Mouse (Mus musculus) mature B cell (primary cell): Measurements from ENCODE around the gene Pvrig.
"Not testable (repeated sequence)": the region's sequence is repeated elsewhere in the genome, so short reads cannot be mapped to it uniquely, and the experiment has no call there.

Experiments
- in situ Hi-C: fragments of 300-500 bp; cut with MboI; formaldehyde crosslinking; loops from 2 replicates; pipeline ENCODE4 v1.14.3; 2019

The Pvrig gene

DNA sequence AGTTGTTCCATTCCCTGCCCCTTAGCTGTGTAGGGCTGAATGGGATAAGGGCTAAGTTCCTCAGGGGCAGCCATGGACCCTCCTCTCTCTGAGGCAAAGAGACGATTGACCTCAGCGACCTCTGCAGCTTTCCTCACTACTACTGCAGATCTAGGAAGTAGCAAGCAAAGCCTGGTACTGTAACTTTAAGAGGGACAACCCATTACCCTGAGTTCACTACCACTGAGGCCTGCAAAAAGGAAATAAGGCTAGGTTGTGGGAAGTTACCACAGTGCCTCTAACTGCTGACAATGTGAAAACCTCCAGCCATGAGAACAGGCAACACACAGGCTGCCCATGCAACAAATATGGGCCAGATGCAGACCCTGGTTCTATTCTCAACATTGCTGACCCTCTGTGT is at the start of gene Pvrig:
Gene Pvrig (plus strand): TSS at position 301 of the 400 bp plus-strand sequence.
- in situ Hi-C loops: no loop called here

GRCm38 (mm10) chr5:138294158-138294557 is 47.6 kb upstream of the Pvrig start:
- in situ Hi-C loops: no loop called here

GRCm38 (mm10) chr5:138299613-138300012 is 42.1 kb upstream of the Pvrig start:
- in situ Hi-C loops: no loop called here

DNA sequence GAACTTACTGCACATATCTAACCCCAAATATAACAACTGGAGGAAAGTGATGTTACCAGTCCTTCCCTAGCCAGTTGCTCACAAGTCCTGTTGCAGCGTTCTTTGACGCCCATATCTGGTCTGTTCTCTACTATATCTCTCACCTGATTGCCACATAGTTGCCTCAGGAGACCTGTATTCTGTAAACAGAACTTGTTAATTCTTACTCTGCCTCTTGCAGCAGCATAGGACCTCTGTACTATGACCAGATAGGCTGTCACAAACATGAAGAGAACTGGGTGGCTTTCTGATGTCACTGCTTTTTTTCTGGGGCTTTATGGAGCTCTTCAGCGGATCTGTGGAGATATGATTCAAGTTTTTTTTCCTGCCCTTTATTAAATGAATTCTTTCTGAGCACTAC is 29.0 kb upstream of the Pvrig start:
- in situ Hi-C loops: no loop called here

DNA sequence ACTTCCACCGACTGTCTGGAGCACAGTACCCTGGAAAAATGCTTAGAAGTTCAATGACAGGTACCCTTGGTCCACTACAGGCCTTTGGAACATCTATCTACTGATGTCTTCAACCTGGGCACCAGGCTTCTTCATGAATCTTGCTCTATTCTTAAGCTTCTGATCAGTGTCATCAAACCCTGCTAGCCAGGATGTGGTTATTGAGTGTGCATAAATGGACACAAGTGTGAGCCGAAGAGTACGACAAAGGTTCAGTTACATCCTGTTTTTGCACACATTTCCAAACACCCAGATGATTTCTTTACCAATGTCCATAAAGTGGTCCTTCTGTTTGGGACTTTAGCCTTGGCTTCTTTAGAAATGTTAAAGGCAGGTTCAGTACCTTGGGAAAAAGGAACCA is 1.5 kb downstream of the Pvrig start:
- in situ Hi-C loops: no loop called here

DNA sequence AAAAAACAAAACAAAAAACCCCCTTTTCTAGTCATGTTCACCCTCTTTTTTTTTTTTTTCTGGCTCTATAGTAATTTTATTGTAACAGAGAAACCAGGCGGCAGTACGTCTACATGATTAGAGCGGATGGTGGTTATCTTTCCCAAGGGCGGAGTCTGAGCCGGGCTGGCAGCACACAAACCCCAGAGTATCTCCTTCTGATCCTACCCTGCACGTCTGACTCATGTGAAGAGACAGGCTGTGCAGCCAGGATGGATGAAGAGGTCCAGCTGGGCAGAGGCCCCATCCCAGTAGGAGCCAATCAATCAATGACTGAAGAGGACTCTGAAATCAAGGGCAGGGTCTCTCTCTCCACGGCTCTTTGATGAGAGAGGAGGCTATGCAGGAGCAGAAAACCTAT is 21.4 kb downstream of the Pvrig start:
- in situ Hi-C loops: not testable (repeated sequence)

DNA sequence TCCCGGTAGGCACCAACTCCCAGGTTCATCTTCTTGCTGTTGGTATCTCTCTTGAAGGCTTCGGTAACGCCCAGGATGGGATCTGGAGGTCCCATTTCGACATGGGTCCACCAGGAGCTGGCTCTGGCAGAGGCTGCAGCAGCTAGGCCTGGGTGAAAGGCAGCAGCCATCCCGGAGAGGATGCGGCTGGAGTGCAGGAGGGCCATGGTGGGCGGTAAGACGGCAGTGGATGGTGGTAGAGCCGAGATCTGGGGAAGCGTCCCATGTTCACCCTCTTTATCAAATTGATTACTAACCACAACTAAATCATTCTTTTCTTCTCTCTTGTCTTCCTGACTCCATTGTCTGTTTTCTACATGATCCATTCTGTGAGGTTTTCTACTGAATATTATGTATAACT is 23.6 kb downstream of the Pvrig start:
- in situ Hi-C loops: not testable (repeated sequence)
